Mouse (Mus musculus) 3T3-L1 (cell line): ENCODE measurements at regions not wholly inside any gene's neighbourhood (a gene's known extent, or its start where the extent isn't known, plus 50 kb on each side); places are given as distances from the start of the nearest gene placed in this dataset.

Source experiments
- DNase-seq: peaks from one replicate; pipeline ENCODE4 v3.0.0-alpha.2; 2015; ENCODE audit warnings: low read depth, low spot score

GRCm38 (mm10) chr9:5718585-5718984, 373.4 kb downstream of the Casp12 start:
- DNase-seq: peak; percentile 17

DNA sequence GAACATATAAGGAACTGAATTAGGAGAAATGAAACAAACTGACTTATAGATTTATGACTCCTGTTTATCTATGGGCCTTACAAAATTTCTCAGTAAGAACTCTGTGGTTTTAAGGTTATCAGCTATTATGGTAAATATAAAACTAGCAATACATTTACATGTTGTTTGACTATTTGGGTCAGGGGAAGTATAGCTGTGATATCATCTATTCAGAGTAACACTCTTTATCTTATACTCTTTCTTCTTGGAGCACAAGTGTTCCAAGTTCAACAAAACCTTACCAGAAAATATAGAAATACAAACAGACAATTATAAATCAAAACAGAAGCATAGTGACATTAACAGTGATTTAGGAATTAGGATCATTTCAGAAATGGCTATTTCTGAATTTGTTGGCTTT, 383.6 kb downstream of the Casp12 start:
- DNase-seq: no peak

GRCm38 (mm10) chr9:5752686-5753301, 407.6 kb downstream of the Casp12 start:
- no peak for DNase-seq

GRCm38 (mm10) chr9:5753785-5754184, 408.6 kb downstream of the Casp12 start:
- DNase-seq: no peak

DNA sequence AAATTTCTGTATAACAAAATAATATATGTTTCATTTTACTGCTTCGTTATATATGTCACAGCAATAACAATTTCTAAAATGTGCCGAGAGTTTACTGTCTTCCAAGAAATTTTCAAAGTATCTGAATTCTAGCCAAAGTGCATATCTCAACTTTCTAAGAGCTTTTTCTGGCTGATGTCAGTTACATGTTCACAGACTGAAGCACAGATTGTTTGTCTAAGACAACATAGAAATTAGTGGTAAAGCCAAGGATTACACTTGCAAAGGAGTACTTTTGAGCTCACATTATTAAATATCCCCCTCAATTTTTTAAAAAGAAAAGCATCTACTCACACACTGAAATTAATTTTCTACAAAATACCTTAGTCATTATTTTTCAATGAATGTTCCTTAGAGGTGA, 407.2 kb upstream of the Pdgfd start:
- DNase-seq: no peak

DNA sequence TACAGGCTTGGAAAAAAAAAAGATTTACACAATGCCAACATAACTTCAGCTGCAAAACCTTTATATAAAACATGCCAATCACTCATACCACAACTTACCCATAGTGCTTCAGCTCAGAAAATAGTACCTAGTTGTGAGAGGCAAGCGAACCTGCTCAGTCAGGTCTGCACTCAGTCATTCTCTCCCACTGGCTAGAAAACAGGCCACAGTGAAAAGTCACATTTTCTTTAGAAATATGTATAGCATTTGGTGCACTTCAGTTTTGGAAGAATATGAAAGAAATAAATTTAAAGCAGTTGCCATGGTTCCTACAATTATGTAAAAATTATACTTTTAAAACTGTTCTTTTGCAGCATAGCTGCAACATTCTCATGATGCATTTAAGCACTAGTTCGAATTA, 398.5 kb upstream of the Pdgfd start:
- DNase-seq: no peak

DNA sequence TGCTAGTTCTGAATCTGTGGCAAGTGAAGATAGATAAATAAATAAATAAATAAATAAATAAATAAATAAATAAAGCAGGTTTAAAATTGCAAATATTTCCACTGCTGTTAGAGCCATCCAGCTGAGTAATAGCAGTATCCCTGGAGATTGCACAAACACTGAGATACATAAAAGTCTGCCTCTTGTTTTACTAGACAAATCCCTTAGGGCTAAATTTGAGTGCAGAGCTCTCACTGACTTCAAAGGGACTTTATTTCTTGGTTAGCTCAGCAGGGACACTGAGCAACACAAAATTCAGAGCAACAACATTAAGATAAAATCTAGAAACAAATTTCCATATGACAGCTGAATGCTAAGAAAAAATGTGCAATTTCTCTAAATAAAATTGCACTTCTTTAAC, 397.2 kb upstream of the Pdgfd start:
- DNase-seq: no peak
